8 mouse cellular contexts compared by ENCODE assay signal in the genomic region with DNA sequence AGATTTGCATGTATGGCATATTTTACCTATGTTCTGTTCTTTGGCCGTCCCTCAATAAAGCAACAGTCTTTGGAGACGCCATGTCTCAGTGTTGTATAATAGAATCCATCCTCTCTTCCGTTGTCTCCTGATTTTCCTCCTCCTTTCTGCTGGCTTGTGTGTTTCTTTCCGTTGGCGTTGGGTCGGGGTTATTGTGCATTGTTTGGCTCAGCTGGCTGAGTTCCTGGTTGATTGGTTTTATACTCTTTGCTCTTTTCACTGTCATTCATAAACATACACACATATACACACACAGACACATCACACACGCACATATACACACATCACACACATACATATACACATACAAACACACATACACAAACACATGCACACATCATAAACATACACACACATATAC.
"Had no signal": no experiment of that assay in that cellular context is flagged by ENCODE, and none has a peak within 500 bp of the region (broad histone marks: within the 10 kb centered on the region; RNA-seq: fewer than 3 reads in every experiment).

No protein-coding gene starts in this region.

- DNase-seq: kidney, adult 18-20 months; kidney, postnatal 14 days; left cerebral cortex, postnatal 4 days; lung, adult 18-20 months; thymus, adult 18-20 months; thymus, postnatal 14 days had no signal

- ATAC-seq: intestine, embryonic 15.5 days; midbrain, embryonic 16.5 days had no signal
